9 mouse cellular contexts compared by ENCODE assay signal in the genomic region with DNA sequence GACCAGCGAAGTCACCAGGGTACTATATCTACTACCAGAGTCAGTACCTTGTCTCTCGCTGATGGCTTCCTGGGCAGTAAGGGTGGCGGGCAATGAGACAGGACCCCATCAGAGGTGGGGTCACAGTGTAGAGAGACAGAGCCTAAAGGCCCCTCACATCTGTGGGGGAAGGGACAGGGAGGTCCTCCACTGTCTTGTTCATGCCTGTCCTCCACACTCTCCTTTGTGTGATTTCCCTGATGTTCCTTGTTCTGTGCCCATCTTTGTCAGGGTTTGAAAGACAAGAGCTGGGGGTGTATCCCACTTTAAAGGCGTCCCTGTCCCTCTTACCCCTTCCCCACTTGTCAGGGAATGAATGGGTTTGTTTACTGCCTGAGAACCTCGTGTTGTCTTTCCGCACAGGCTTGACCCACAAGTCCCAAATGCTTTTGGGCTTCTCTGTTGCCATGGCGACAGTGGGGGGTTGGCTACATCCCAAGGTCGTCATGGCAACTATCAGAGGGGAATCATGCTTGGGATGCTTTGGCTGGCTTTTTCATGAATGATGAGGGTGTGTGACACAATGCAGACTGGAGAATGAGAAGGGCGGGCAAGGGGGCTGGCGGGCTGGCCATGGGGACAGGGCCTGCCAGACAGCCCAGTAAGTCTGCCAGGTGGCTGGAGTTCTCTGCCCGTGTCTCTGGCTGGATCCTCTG. TPM values are rescaled to one million over a fixed set of nuclear protein-coding genes. Genes with fewer than 3 reads are reported as not detected.
DNase-seq lines count a peak whose midpoint lies in the region; ATAC-seq and TF ChIP-seq lines count a peak whose summit lies in the region.
"Had no signal": no experiment of that assay in that cellular context is flagged by ENCODE, and none has a peak within 500 bp of the region (broad histone marks: within the 10 kb centered on the region; RNA-seq: fewer than 3 reads in every experiment).

No protein-coding gene starts in this region.

- H3K4me1 ChIP-seq in embryonic facial prominence, embryonic 13.5 days, result peaks cover 30% of the 10 kb centered on the region
- peaks cover 16% of the 10 kb centered on the region; the same call in 1 of the 2 replicates for H3K4me1 ChIP-seq in limb, embryonic 11.5 days (ENCODE audit: control insufficient read depth, insufficient read depth, low read length)
- peaks cover 15% of the 10 kb centered on the region; the same call in 1 of the 2 replicates for H3K4me1 ChIP-seq in midbrain, postnatal 0 days (ENCODE audit: insufficient read depth, low read length)

- H3K4me2 ChIP-seq in embryonic facial prominence, embryonic 13.5 days, result peak overlapping the region; percentile 50
- no peak overlapping the region for H3K4me2 ChIP-seq in limb, embryonic 11.5 days (ENCODE audit: low read depth, severe bottlenecking)
- H3K4me2 ChIP-seq in midbrain, postnatal 0 days (ENCODE audit: low read depth, low read length, poor library complexity, severe bottlenecking), result peak overlapping the region; percentile 81

- no peak overlapping the region for H3K4me3 ChIP-seq in embryonic facial prominence, embryonic 13.5 days
- no peak overlapping the region for H3K4me3 ChIP-seq in limb, embryonic 11.5 days (ENCODE audit: low read depth, low read length)
- peak overlapping the region; percentile 39 for H3K4me3 ChIP-seq in midbrain, postnatal 0 days (ENCODE audit: low read depth, low read length)

- no peaks in the 10 kb centered on the region for H3K9me3 ChIP-seq in embryonic facial prominence, embryonic 13.5 days
- no peaks in the 10 kb centered on the region for H3K9me3 ChIP-seq in limb, embryonic 11.5 days (ENCODE audit: control insufficient read depth, low read length)
- no peaks in the 10 kb centered on the region for H3K9me3 ChIP-seq in midbrain, postnatal 0 days (ENCODE audit: low read length)

- peak overlapping the region; percentile 54; the same call in 1 of the 2 replicates for H3K9ac ChIP-seq in embryonic facial prominence, embryonic 13.5 days
- no peak overlapping the region for H3K9ac ChIP-seq in limb, embryonic 11.5 days (ENCODE audit: low read length)
- H3K9ac ChIP-seq in midbrain, postnatal 0 days (replicated peaks; ENCODE audit: low read length, poor library complexity, severe bottlenecking), result peak overlapping the region; percentile 70

- peak overlapping the region; percentile 68 for H3K27ac ChIP-seq in embryonic facial prominence, embryonic 13.5 days
- H3K27ac ChIP-seq in limb, embryonic 11.5 days (replicated peaks; ENCODE audit: low read depth, low read length), result no peak overlapping the region
- peak overlapping the region; percentile 87 for H3K27ac ChIP-seq in midbrain, postnatal 0 days (ENCODE audit: low read depth, low read length)

- H3K27me3 ChIP-seq in embryonic facial prominence, embryonic 13.5 days, result 0 out of 2 replicates have a peak, but pooled peaks cover 1% of the 10 kb centered on the region
- H3K27me3 ChIP-seq in limb, embryonic 11.5 days (ENCODE audit: control insufficient read depth, insufficient read depth, low read length), result no peaks in the 10 kb centered on the region
- no peaks in the 10 kb centered on the region for H3K27me3 ChIP-seq in midbrain, postnatal 0 days (ENCODE audit: insufficient read depth, low read length)

- no peak for TF ChIP-seq CTCF in midbrain, postnatal 0 days (IDR thresholded peaks at IDR 0.05)

- H3K36me3 ChIP-seq in embryonic facial prominence, embryonic 13.5 days, result peaks cover 24% of the 10 kb centered on the region
- H3K36me3 ChIP-seq in limb, embryonic 11.5 days (ENCODE audit: control insufficient read depth, insufficient read depth, low read length), result peaks cover 3% of the 10 kb centered on the region; the same call in 1 of the 2 replicates
- peaks cover 12% of the 10 kb centered on the region for H3K36me3 ChIP-seq in midbrain, postnatal 0 days (ENCODE audit: insufficient read depth, low read length)

- no peak for ATAC-seq in embryonic facial prominence, embryonic 13.5 days (ENCODE audit: insufficient number of reproducible peaks, insufficient read depth, low FRiP score, low TSS enrichment, low read depth)
- no peak for ATAC-seq in limb, embryonic 11.5 days (ENCODE audit: insufficient number of reproducible peaks, low FRiP score, low TSS enrichment, low read depth)
- peak; percentile 81 for ATAC-seq in midbrain, postnatal 0 days (ENCODE audit: low FRiP score)
- no peak for ATAC-seq in CD4-positive, CD25-positive, alpha-beta regulatory T cell, adult 4 months

- 36% methylated on average over 11 of the region's 11 CpGs for WGBS in embryonic facial prominence, embryonic 13.5 days
- WGBS in limb, embryonic 11.5 days, result 40% methylated on average over 11 of the region's 11 CpGs
- WGBS in midbrain, postnatal 0 days, result 17% methylated on average over 11 of the region's 11 CpGs

- peak; percentile 75 to 76 for DNase-seq in adrenal gland, postnatal 4 days (ENCODE audit: low spot score in 2 of 2)
- peak; percentile 93 for DNase-seq in heart, adult 8-10 months (ENCODE audit: low spot score)
- peak; percentile 93 for DNase-seq in kidney, adult 9 months
- peak; percentile 46 for DNase-seq in limb, embryonic 11.5 days (ENCODE audit: low spot score)
- DNase-seq in midbrain, postnatal 0 days (ENCODE audit: low spot score), result peak; percentile 95
- DNase-seq in telencephalon, adult 2 months (ENCODE audit: low read depth, low spot score), result peak; percentile 56

RNA-seq across cellular contexts. Expression of a gene that starts 6.3 kb away (rescaled TPM):
- total RNA-seq in adrenal gland, postnatal 4 days (2021), result 10 to 100 TPM; 21.9 to 23.2 TPM
- 8.7 and 9.6 TPM in 2 replicates for polyA plus RNA-seq in embryonic facial prominence, embryonic 13.5 days (2015; fragmentation: Nextera tagmentation; extraction: Ambion mirVana)
- total RNA-seq in heart, adult 8-10 months (2022), result 10 to 100 TPM; 27.3 to 35.9 (median 33.9) TPM
- polyA plus RNA-seq in limb, embryonic 11.5 days (2014; fragmentation: Nextera tagmentation; extraction: Ambion mirVana), result 4.6 and 5.1 TPM in 2 replicates
- total RNA-seq in midbrain, postnatal 0 days (2014; rRNA removed), result 15.2 and 17.8 TPM in 2 replicates
- polyA plus RNA-seq in midbrain, postnatal 0 days (2015; fragmentation: Nextera tagmentation; extraction: Ambion mirVana), result 8.7 and 9.3 TPM in 2 replicates
- polyA plus RNA-seq in CD4-positive, CD25-positive, alpha-beta regulatory T cell, adult 4 months (2017; shearing (Covaris generic)), result 10 to 100 TPM; 13.6 to 17.2 TPM

RNA-seq across cellular contexts. Expression of a gene that starts 22.1 kb away (rescaled TPM):
- 1 to 10 TPM; 1.5 to 3.9 TPM for total RNA-seq in adrenal gland, postnatal 4 days (2021)
- 2.3 and 2.7 TPM in 2 replicates for polyA plus RNA-seq in embryonic facial prominence, embryonic 13.5 days (2015; fragmentation: Nextera tagmentation; extraction: Ambion mirVana)
- total RNA-seq in heart, adult 8-10 months (2022), result under 1 TPM in 3 of 4 experiments, not detected in 1; 0.22 to 0.87 (median 0.47) TPM
- 0.92 and 1.5 TPM in 2 replicates for polyA plus RNA-seq in limb, embryonic 11.5 days (2014; fragmentation: Nextera tagmentation; extraction: Ambion mirVana)
- total RNA-seq in midbrain, postnatal 0 days (2014; rRNA removed), result 0.05 TPM in 1 of 2 replicates, not detected in the other
- 0.16 and 0.29 TPM in 2 replicates for polyA plus RNA-seq in midbrain, postnatal 0 days (2015; fragmentation: Nextera tagmentation; extraction: Ambion mirVana)
- polyA plus RNA-seq in CD4-positive, CD25-positive, alpha-beta regulatory T cell, adult 4 months (2017; shearing (Covaris generic)), result under 1 TPM in 1 of 2 experiments, not detected in 1; 0.18 TPM

RNA-seq across cellular contexts. Expression of a gene that starts 22.1 kb away (rescaled TPM):
- 10 to 100 TPM; 52.8 to 65.7 TPM for total RNA-seq in adrenal gland, postnatal 4 days (2021)
- 24.5 and 29.0 TPM in 2 replicates for polyA plus RNA-seq in embryonic facial prominence, embryonic 13.5 days (2015; fragmentation: Nextera tagmentation; extraction: Ambion mirVana)
- 10 to 100 TPM; 39.2 to 43.9 (median 40.1) TPM for total RNA-seq in heart, adult 8-10 months (2022)
- polyA plus RNA-seq in limb, embryonic 11.5 days (2014; fragmentation: Nextera tagmentation; extraction: Ambion mirVana), result 33.7 and 40.5 TPM in 2 replicates
- 129 and 130 TPM in 2 replicates for total RNA-seq in midbrain, postnatal 0 days (2014; rRNA removed)
- 27.1 and 29.1 TPM in 2 replicates for polyA plus RNA-seq in midbrain, postnatal 0 days (2015; fragmentation: Nextera tagmentation; extraction: Ambion mirVana)
- 10 to 100 TPM in 1 of 2 experiments, 1 to 10 TPM in 1; 8.8 to 18.3 TPM for polyA plus RNA-seq in CD4-positive, CD25-positive, alpha-beta regulatory T cell, adult 4 months (2017; shearing (Covaris generic))

RNA-seq across cellular contexts. Expression of a gene that starts 28.6 kb away (rescaled TPM):
- total RNA-seq in adrenal gland, postnatal 4 days (2021), result not detected
- 0.90 TPM in 1 of 2 replicates, not detected in the other for polyA plus RNA-seq in embryonic facial prominence, embryonic 13.5 days (2015; fragmentation: Nextera tagmentation; extraction: Ambion mirVana)
- not detected for total RNA-seq in heart, adult 8-10 months (2022)
- not detected in 2 replicates for polyA plus RNA-seq in limb, embryonic 11.5 days (2014; fragmentation: Nextera tagmentation; extraction: Ambion mirVana)
- 1.3 TPM in 1 of 2 replicates, not detected in the other for total RNA-seq in midbrain, postnatal 0 days (2014; rRNA removed)
- polyA plus RNA-seq in midbrain, postnatal 0 days (2015; fragmentation: Nextera tagmentation; extraction: Ambion mirVana), result not detected in 2 replicates
- not detected for polyA plus RNA-seq in CD4-positive, CD25-positive, alpha-beta regulatory T cell, adult 4 months (2017; shearing (Covaris generic))
- total RNA-seq: hematopoietic stem cell, adult 5-6 weeks had no signal

RNA-seq across cellular contexts. Expression of a gene that starts 29.1 kb away (rescaled TPM):
- total RNA-seq in adrenal gland, postnatal 4 days (2021), result 10 to 100 TPM; 19.7 to 22.2 TPM
- 59.8 and 65.4 TPM in 2 replicates for polyA plus RNA-seq in embryonic facial prominence, embryonic 13.5 days (2015; fragmentation: Nextera tagmentation; extraction: Ambion mirVana)
- 10 to 100 TPM in 1 of 4 experiments, 1 to 10 TPM in 3; 7.0 to 10.6 (median 9.1) TPM for total RNA-seq in heart, adult 8-10 months (2022)
- 75.0 and 82.9 TPM in 2 replicates for polyA plus RNA-seq in limb, embryonic 11.5 days (2014; fragmentation: Nextera tagmentation; extraction: Ambion mirVana)
- 20.4 and 28.7 TPM in 2 replicates for total RNA-seq in midbrain, postnatal 0 days (2014; rRNA removed)
- polyA plus RNA-seq in midbrain, postnatal 0 days (2015; fragmentation: Nextera tagmentation; extraction: Ambion mirVana), result 61.0 and 65.9 TPM in 2 replicates
- polyA plus RNA-seq in CD4-positive, CD25-positive, alpha-beta regulatory T cell, adult 4 months (2017; shearing (Covaris generic)), result 10 to 100 TPM; 45.9 to 60.3 TPM
